Mouse (Mus musculus): ENCODE measurements at regions not wholly inside any gene's neighbourhood (a gene's known extent, or its start where the extent isn't known, plus 50 kb on each side); places are given as distances from the start of the nearest gene placed in this dataset.

GRCm38 (mm10) chrX:11387200-11387940, 59.7 kb downstream of the H2al1j start:
- H3K36me3 ChIP-seq, result no peaks in the 10 kb centered on the region
- H3K9me3 ChIP-seq, result no peaks in the 10 kb centered on the region
- 0 out of 2 replicates have a peak, but pooled peaks cover 4% of the 10 kb centered on the region for H3K27me3 ChIP-seq

GRCm38 (mm10) chrX:11388860-11389259, 61.2 kb downstream of the H2al1j start:
- Histone ChIP-seq H3K9ac (no peak overlapping the region), H3K4me1 (replicated peaks) (no peaks in the 10 kb centered on the region), H3K4me3 (no peak overlapping the region), H3K27ac (no peak overlapping the region), H3K27me3 (0 out of 2 replicates have a peak, but pooled peaks cover 4% of the 10 kb centered on the region), H3K36me3 (no peaks in the 10 kb centered on the region), H3K4me2 (no peak overlapping the region), H3K9me3 (no peaks in the 10 kb centered on the region)
- no peak for ATAC-seq (ENCODE audit: low FRiP score)
- WGBS, result 76% methylated on average over 9 of the region's 9 CpGs

More at GRCm38 (mm10) chrX:11387200-11387940, 59.7 kb downstream of the H2al1j start:
- Histone ChIP-seq H3K9ac (no peak overlapping the region), H3K4me2 (no peak overlapping the region), H3K4me3 (no peak overlapping the region), H3K4me1 (replicated peaks) (no peaks in the 10 kb centered on the region), H3K27ac (no peak overlapping the region)
- WGBS, result 70% methylated on average over 9 of the region's 9 CpGs
- no peak for ATAC-seq (ENCODE audit: low FRiP score)

- H3K27ac ChIP-seq, result no peak overlapping the region
- 86% methylated on average over 3 of the region's 3 CpGs for WGBS
- peaks cover 9% of the 10 kb centered on the region; the same call in 1 of the 2 replicates for H3K9me3 ChIP-seq
- H3K27me3 ChIP-seq, result peaks cover 1% of the 10 kb centered on the region; the same call in 1 of the 2 replicates
- ATAC-seq (ENCODE audit: low FRiP score), result no peak
- no peak overlapping the region for H3K4me2 ChIP-seq
- H3K4me1 ChIP-seq (replicated peaks), result no peaks in the 10 kb centered on the region
- H3K4me3 ChIP-seq, result no peak overlapping the region
- H3K9ac ChIP-seq, result no peak overlapping the region
- no peaks in the 10 kb centered on the region for H3K36me3 ChIP-seq
Observed at GRCm38 (mm10) chrX:11400406-11400805, 72.8 kb downstream of the H2al1j start.

- WGBS, result 37% methylated on average over 4 of the region's 4 CpGs
- Histone ChIP-seq H3K9me3 (peaks cover 9% of the 10 kb centered on the region; the same call in 1 of the 2 replicates), H3K4me2 (no peak overlapping the region), H3K27ac (no peak overlapping the region), H3K4me1 (replicated peaks) (no peaks in the 10 kb centered on the region), H3K36me3 (no peaks in the 10 kb centered on the region), H3K4me3 (no peak overlapping the region), H3K9ac (no peak overlapping the region), H3K27me3 (peaks cover 8% of the 10 kb centered on the region; the same call in 1 of the 2 replicates)
- no peak for ATAC-seq (ENCODE audit: low FRiP score)
Observed at GRCm38 (mm10) chrX:11404369-11404768, 76.7 kb downstream of the H2al1j start.

- WGBS, result 80% methylated on average over 5 of the region's 5 CpGs
Observed at GRCm38 (mm10) chrX:11412316-11412826, 84.7 kb downstream of the H2al1j start.

GRCm38 (mm10) chrX:11415662-11416061, 88.0 kb downstream of the H2al1j start:
- Histone ChIP-seq H3K4me1 (replicated peaks) (peaks cover 23% of the 10 kb centered on the region), H3K4me2 (no peak overlapping the region), H3K9me3 (no peaks in the 10 kb centered on the region), H3K9ac (no peak overlapping the region), H3K4me3 (no peak overlapping the region), H3K36me3 (no peaks in the 10 kb centered on the region), H3K27ac (no peak overlapping the region), H3K27me3 (peaks cover 25% of the 10 kb centered on the region)
- WGBS, result 29% methylated on average over 4 of the region's 4 CpGs
- no peak for ATAC-seq (ENCODE audit: low FRiP score)

More at GRCm38 (mm10) chrX:11412316-11412826, 84.7 kb downstream of the H2al1j start:
- Histone ChIP-seq H3K4me2 (no peak overlapping the region), H3K27me3 (peaks cover 24% of the 10 kb centered on the region), H3K9me3 (no peaks in the 10 kb centered on the region), H3K4me3 (no peak overlapping the region), H3K4me1 (replicated peaks) (peaks cover 11% of the 10 kb centered on the region; the same call in 1 of the 2 replicates), H3K27ac (no peak overlapping the region), H3K9ac (no peak overlapping the region), H3K36me3 (no peaks in the 10 kb centered on the region)
- no peak for ATAC-seq (ENCODE audit: low FRiP score)

- H3K4me2 ChIP-seq, result no peak overlapping the region
- H3K4me3 ChIP-seq, result no peak overlapping the region
- H3K27me3 ChIP-seq, result peaks cover 22% of the 10 kb centered on the region; the same call in 1 of the 2 replicates
- H3K4me1 ChIP-seq (replicated peaks), result peaks cover 28% of the 10 kb centered on the region
- H3K36me3 ChIP-seq, result no peaks in the 10 kb centered on the region
- H3K9me3 ChIP-seq, result no peaks in the 10 kb centered on the region
- no peak overlapping the region for H3K27ac ChIP-seq
- ATAC-seq (ENCODE audit: low FRiP score), result no peak
- H3K9ac ChIP-seq, result no peak overlapping the region
- 88% methylated on average over 3 of the region's 3 CpGs for WGBS
Observed at GRCm38 (mm10) chrX:11416510-11416909, 88.9 kb downstream of the H2al1j start.

GRCm38 (mm10) chrX:11417861-11418260, 90.2 kb downstream of the H2al1j start:
- Histone ChIP-seq H3K9me3 (no peaks in the 10 kb centered on the region), H3K27me3 (peaks cover 24% of the 10 kb centered on the region; the same call in 1 of the 2 replicates), H3K4me3 (no peak overlapping the region), H3K4me1 (replicated peaks) (peaks cover 28% of the 10 kb centered on the region), H3K9ac (no peak overlapping the region), H3K36me3 (no peaks in the 10 kb centered on the region), H3K4me2 (no peak overlapping the region), H3K27ac (no peak overlapping the region)
- ATAC-seq (ENCODE audit: low FRiP score), result no peak
- 64% methylated on average over 4 of the region's 4 CpGs for WGBS

GRCm38 (mm10) chrX:11418261-11418660, 90.6 kb downstream of the H2al1j start:
- Histone ChIP-seq H3K9ac (no peak overlapping the region), H3K9me3 (no peaks in the 10 kb centered on the region), H3K36me3 (no peaks in the 10 kb centered on the region), H3K27me3 (peaks cover 27% of the 10 kb centered on the region; the same call in 1 of the 2 replicates), H3K27ac (no peak overlapping the region), H3K4me2 (no peak overlapping the region), H3K4me1 (replicated peaks) (peaks cover 28% of the 10 kb centered on the region), H3K4me3 (no peak overlapping the region)
- WGBS, result 88% methylated on average over 10 of the region's 10 CpGs
- ATAC-seq (ENCODE audit: low FRiP score), result no peak

GRCm38 (mm10) chrX:11419162-11419631, 91.6 kb downstream of the H2al1j start:
- H3K4me3 ChIP-seq, result no peak overlapping the region
- no peaks in the 10 kb centered on the region for H3K9me3 ChIP-seq
- ATAC-seq (ENCODE audit: low FRiP score), result no peak
- 26% methylated on average over 5 of the region's 5 CpGs for WGBS
- no peaks in the 10 kb centered on the region for H3K36me3 ChIP-seq
- no peak overlapping the region for H3K4me2 ChIP-seq
- H3K27ac ChIP-seq, result no peak overlapping the region
- H3K4me1 ChIP-seq (replicated peaks), result peaks cover 28% of the 10 kb centered on the region
- no peak overlapping the region for H3K9ac ChIP-seq
- peaks cover 36% of the 10 kb centered on the region; the same call in 1 of the 2 replicates for H3K27me3 ChIP-seq

GRCm38 (mm10) chrX:11432403-11433004, 104.9 kb downstream of the H2al1j start:
- H3K9ac ChIP-seq, result no peak overlapping the region
- peaks cover 35% of the 10 kb centered on the region for H3K4me1 ChIP-seq (replicated peaks)
- peak overlapping the region; percentile 60; the same call in 1 of the 2 replicates for H3K27ac ChIP-seq
- no peak overlapping the region for H3K4me2 ChIP-seq
- no peaks in the 10 kb centered on the region for H3K9me3 ChIP-seq
- whole genome bisulfite sequencing, result 55% methylated on average over 11 of the region's 12 CpGs
- no peaks in the 10 kb centered on the region for H3K36me3 ChIP-seq
- no peak for ATAC-seq (ENCODE audit: low FRiP score)
- no peak overlapping the region for H3K4me3 ChIP-seq
- peaks cover 26% of the 10 kb centered on the region for H3K27me3 ChIP-seq

- H3K9me3 ChIP-seq, result no peaks in the 10 kb centered on the region
- H3K4me2 ChIP-seq, result no peak overlapping the region
- H3K4me3 ChIP-seq, result no peak overlapping the region
- H3K9ac ChIP-seq, result no peak overlapping the region
- peaks cover 15% of the 10 kb centered on the region; the same call in 1 of the 2 replicates for H3K27me3 ChIP-seq
- H3K27ac ChIP-seq, result peak overlapping the region; percentile 52; the same call in 1 of the 2 replicates
- peaks cover 37% of the 10 kb centered on the region for H3K4me1 ChIP-seq (replicated peaks)
- 39% methylated on average over 6 of the region's 6 CpGs for WGBS
- ATAC-seq (ENCODE audit: low FRiP score), result no peak
- H3K36me3 ChIP-seq, result no peaks in the 10 kb centered on the region
Observed at GRCm38 (mm10) chrX:11435338-11435737, 107.7 kb downstream of the H2al1j start.
